Mouse (Mus musculus): ENCODE data around the gene Larp1.

- TF ChIP-seq CTCF (IDR thresholded peaks at IDR 0.05; ENCODE audit: low read depth) = no peak
- peak; percentile 50; the same call in 1 of the 2 replicates for TF ChIP-seq EP300 (IDR thresholded peaks at IDR 0.05; ENCODE audit: low read depth)
Observed at GRCm38 (mm10) chr11:57962382-57963285, 46.2 kb upstream of the Larp1 start.

All from liver, postnatal 0 days (tissue).